Mouse (Mus musculus): ENCODE measurements around the gene Rab38.

DNA sequence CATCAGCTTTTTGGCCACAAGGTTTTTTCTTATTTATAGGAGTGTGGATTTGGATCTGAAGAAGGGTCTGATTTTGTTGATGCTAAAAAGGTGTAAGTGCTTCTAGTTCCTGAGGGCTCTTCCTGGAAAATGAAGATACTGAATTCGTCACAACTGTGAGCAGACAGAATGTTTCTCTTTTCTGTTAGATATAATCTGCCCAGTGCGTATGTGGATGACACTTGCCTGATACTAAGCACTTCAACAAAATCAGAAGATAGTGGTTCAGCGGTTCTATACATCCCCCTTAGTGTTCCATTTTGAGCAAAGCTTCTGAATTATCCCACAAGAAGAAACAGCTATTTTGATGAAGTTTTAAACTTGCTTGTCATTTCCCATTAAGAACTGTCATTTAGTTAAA is 2.6 kb upstream of the Rab38 start:
- TF ChIP-seq IRF4 (IDR thresholded peaks at IDR 0.05; ENCODE audit: low read depth, low read length): no peak
- TF ChIP-seq ZNF384 (IDR thresholded peaks at IDR 0.05; ENCODE audit: low read depth, low read length): no peak
- TF ChIP-seq CTCF (conservative IDR thresholded peaks at IDR 0.05 in 1 of 2, IDR thresholded peaks at IDR 0.05 in 1 of 2; ENCODE audit: low read depth in 2 of 2, low read length in 2 of 2): no peak
- TF ChIP-seq SIN3A (IDR thresholded peaks at IDR 0.05; ENCODE audit: low read length): no peak
- no peak for TF ChIP-seq MAZ (IDR thresholded peaks at IDR 0.05; ENCODE audit: low read depth, low read length)
- TF ChIP-seq CHD2 (IDR thresholded peaks at IDR 0.05; ENCODE audit: low read length): no peak
- TF ChIP-seq RCOR1 (conservative IDR thresholded peaks at IDR 0.05; ENCODE audit: low read depth, low read length): no peak
- no peak for TF ChIP-seq E2F4 (IDR thresholded peaks at IDR 0.05; ENCODE audit: insufficient replicate concordance, low read depth, low read length)
- TF ChIP-seq POLR2A (IDR thresholded peaks at IDR 0.05; ENCODE audit: low read depth, low read length): no peak
- no peak for TF ChIP-seq POLR2AphosphoS2 (IDR thresholded peaks at IDR 0.05; ENCODE audit: low read depth, low read length)
- TF ChIP-seq USF1 (IDR thresholded peaks at IDR 0.05; ENCODE audit: low read depth, low read length): no peak
- no peak for TF ChIP-seq TCF12 (IDR thresholded peaks at IDR 0.05; ENCODE audit: low read depth, low read length)
- no peak for TF ChIP-seq JUN (IDR thresholded peaks at IDR 0.05; ENCODE audit: insufficient read depth, low read depth, low read length)
